Mouse (Mus musculus): ENCODE data around the gene S100a2. TPM values are rescaled to one million over a fixed set of nuclear protein-coding genes. Genes with fewer than 3 reads are reported as not detected.

S100a2 gene
- total RNA-seq, 2 experiments from 2014 or later: not detected

GRCm38 (mm10) chr3:90596810-90597209 lies 6.8 kb downstream of the S100a2 start:
- peak; percentile 40 for DNase-seq

GRCm38 (mm10) chr3:90597736-90598135 lies 7.7 kb downstream of the S100a2 start:
- no peak for DNase-seq

- DNase-seq: no peak
Measured at GRCm38 (mm10) chr3:90598212-90598611, 8.2 kb downstream of the S100a2 start.

- no peak for DNase-seq
Measured at GRCm38 (mm10) chr3:90599401-90599800, 9.4 kb downstream of the S100a2 start.

- DNase-seq: no peak
Measured at GRCm38 (mm10) chr3:90600036-90600435, 10.0 kb downstream of the S100a2 start.

- peak; percentile 51 for DNase-seq
Measured at GRCm38 (mm10) chr3:90600458-90601195, 10.6 kb downstream of the S100a2 start.

GRCm38 (mm10) chr3:90601486-90602110 lies 11.6 kb downstream of the S100a2 start, which contains the start of gene Gm42674:
Gene Gm42674 (plus strand): TSS chr3:90601904.
- DNase-seq: no peak

GRCm38 (mm10) chr3:90603623-90604022 lies 13.6 kb downstream of the S100a2 start, which contains the start of gene S100a4:
Gene S100a4 (plus strand): TSS chr3:90603771.
- no peak for DNase-seq

- DNase-seq: peak; percentile 86
Measured at GRCm38 (mm10) chr3:90604416-90604815, 14.4 kb downstream of the S100a2 start.

- no peak for DNase-seq
Measured at GRCm38 (mm10) chr3:90605049-90605448, 15.0 kb downstream of the S100a2 start.

GRCm38 (mm10) chr3:90605736-90606135 lies 15.7 kb downstream of the S100a2 start:
- no peak for DNase-seq

GRCm38 (mm10) chr3:90606185-90606584 lies 16.1 kb downstream of the S100a2 start:
- DNase-seq: no peak

- DNase-seq: no peak
Measured at GRCm38 (mm10) chr3:90607361-90607760, 17.3 kb downstream of the S100a2 start.

GRCm38 (mm10) chr3:90608223-90608622 lies 18.2 kb downstream of the S100a2 start, which contains the start of gene S100a5:
Gene S100a5 (plus strand): TSS chr3:90608523.
- no peak for DNase-seq

GRCm38 (mm10) chr3:90609102-90609501 lies 19.1 kb downstream of the S100a2 start:
- no peak for DNase-seq

- no peak for DNase-seq
Measured at GRCm38 (mm10) chr3:90611494-90611893, 21.4 kb downstream of the S100a2 start.

- no peak for DNase-seq
Measured at GRCm38 (mm10) chr3:90612061-90612460, 22.0 kb downstream of the S100a2 start.

- DNase-seq: peak; percentile 61
Measured at GRCm38 (mm10) chr3:90612728-90613291, 22.8 kb downstream of the S100a2 start, which contains the start of gene S100a6. Gene S100a6 (plus strand): TSS chr3:90612882.

GRCm38 (mm10) chr3:90613461-90614147 lies 23.6 kb downstream of the S100a2 start:
- no peak for DNase-seq

- DNase-seq: no peak
Measured at GRCm38 (mm10) chr3:90614148-90614530, 24.1 kb downstream of the S100a2 start.

GRCm38 (mm10) chr3:90614611-90615251 lies 24.7 kb downstream of the S100a2 start:
- no peak for DNase-seq

- DNase-seq: peak; percentile 84
Measured at GRCm38 (mm10) chr3:90615415-90615814, 25.4 kb downstream of the S100a2 start.
